Mouse (Mus musculus) MEL (cell line): ENCODE measurements around the gene Lpxn. TPM values are rescaled to one million over a fixed set of nuclear protein-coding genes. Genes with fewer than 3 reads are reported as not detected.

Experiments
- DNase-seq: peaks from one replicate; pipeline ENCODE4 v3.0.0; 2011; ENCODE audit warnings: low read depth, low spot score
- H3K27ac ChIP-seq: 2 replicates; pipeline ENCODE4 v1.5.1; 2012; ENCODE audit warnings: low read depth, mild to moderate bottlenecking, control low read depth, low read length, moderate library complexity; ENCODE audit not compliant: control insufficient read depth
- H3K27me3 ChIP-seq, 2 experiments: fragments of 150-350 bp in 1 of 2; sonication (generic) in 1 of 2; 2 replicates each; pipeline ENCODE4 v1.6.1; 2012; ENCODE audit warnings: low read length in 2 of 2, mild to moderate bottlenecking in 2 of 2, improper control_type of control experiment in 1 of 2, moderate library complexity in 1 of 2; ENCODE audit not compliant: insufficient read depth in 2 of 2, control insufficient read depth in 1 of 2
- H3K36me3 ChIP-seq, 2 experiments: 2 replicates each; pipeline ENCODE4 v1.6.1; 2012 to 2014; ENCODE audit warnings: low read length in 2 of 2, improper control_type of control experiment in 1 of 2, inconsistent platforms in 1 of 2, mild to moderate bottlenecking in 1 of 2; ENCODE audit not compliant: insufficient read depth in 2 of 2, control insufficient read depth in 1 of 2
- H3K4me1 ChIP-seq, 2 experiments: fragments of 150-350 bp in 1 of 2; sonication (generic) in 1 of 2; 2 replicates each; pipeline ENCODE4 v1.6.1; 2012; ENCODE audit warnings: low read length in 2 of 2, improper control_type of control experiment in 1 of 2, mild to moderate bottlenecking in 1 of 2; ENCODE audit not compliant: insufficient read depth in 2 of 2, control insufficient read depth in 1 of 2
- H3K4me3 ChIP-seq, 2 experiments: fragments of 150-350 bp in 1 of 2; sonication (generic) in 1 of 2; 2 replicates each; pipeline ENCODE4 v1.5.1; 2012; ENCODE audit warnings: low read depth in 2 of 2, low read length in 2 of 2, mild to moderate bottlenecking in 2 of 2, moderate library complexity in 2 of 2, control low read depth in 1 of 2, improper control_type of control experiment in 1 of 2; ENCODE audit not compliant: control insufficient read depth in 1 of 2, insufficient read depth in 1 of 2
- H3K79me2 ChIP-seq: 2 replicates; pipeline ENCODE4 v1.6.1; 2012; ENCODE audit warnings: mild to moderate bottlenecking, low read length, moderate library complexity; ENCODE audit not compliant: control insufficient read depth, poor library complexity, insufficient read depth
- H3K9ac ChIP-seq: 2 replicates; pipeline ENCODE4 v1.6.1; 2012; ENCODE audit warnings: low read depth, mild to moderate bottlenecking, control low read depth, low read length, moderate library complexity; ENCODE audit not compliant: control insufficient read depth, poor library complexity, severe bottlenecking
- H3K9me3 ChIP-seq: fragments of 150-350 bp; sonication (generic); replicated peaks from 2 replicates; pipeline ENCODE4 v1.6.1; 2012; ENCODE audit warnings: mild to moderate bottlenecking, low read length, improper control_type of control experiment, moderate library complexity; ENCODE audit not compliant: insufficient read depth
- BHLHE40 ChIP-seq: IDR thresholded peaks from 2 replicates; pipeline ENCODE4 v1.6.1; 2012; ENCODE audit warnings: low read depth, mild to moderate bottlenecking, inconsistent platforms, low read length, improper control_type of control experiment, borderline replicate concordance
- ELF1 ChIP-seq: IDR thresholded peaks from 2 replicates; pipeline ENCODE4 v1.6.1; 2014; ENCODE audit warnings: low read depth, mild to moderate bottlenecking, inconsistent platforms, low read length, improper control_type of control experiment, moderate library complexity
- EP300 ChIP-seq, 2 experiments: IDR thresholded peaks; 2 replicates each; pipeline ENCODE4 v1.6.1; 2011; ENCODE audit warnings: improper control_type of control experiment in 2 of 2, low read length in 2 of 2, low read depth in 1 of 2, mild to moderate bottlenecking in 1 of 2
- ETS1 ChIP-seq: IDR thresholded peaks from 2 replicates; pipeline ENCODE4 v1.6.1; 2012; ENCODE audit warnings: low read depth, mild to moderate bottlenecking, inconsistent platforms, low read length, improper control_type of control experiment, moderate library complexity
- GABPA ChIP-seq: IDR thresholded peaks from 2 replicates; pipeline ENCODE4 v1.6.1; 2012; ENCODE audit warnings: low read depth, mild to moderate bottlenecking, inconsistent platforms, low read length, improper control_type of control experiment, moderate library complexity
- JUND ChIP-seq: IDR thresholded peaks from 2 replicates; pipeline ENCODE4 v1.6.1; 2011; ENCODE audit warnings: low read depth, mild to moderate bottlenecking, improper control_type of control experiment, low read length
- MAX ChIP-seq: IDR thresholded peaks from 2 replicates; pipeline ENCODE4 v1.6.1; 2011; ENCODE audit warnings: low read length, improper control_type of control experiment
- MAZ ChIP-seq: IDR thresholded peaks from 2 replicates; pipeline ENCODE4 v1.6.1; 2012; ENCODE audit warnings: low read depth, mild to moderate bottlenecking, inconsistent platforms, low read length, improper control_type of control experiment
- MEF2A ChIP-seq: IDR thresholded peaks from 2 replicates; pipeline ENCODE4 v1.6.1; 2014; ENCODE audit warnings: low read depth, mild to moderate bottlenecking, inconsistent platforms, low read length, improper control_type of control experiment; ENCODE audit not compliant: poor library complexity, insufficient replicate concordance, severe bottlenecking; ENCODE audit errors: extremely low read depth
- MYB ChIP-seq: IDR thresholded peaks from 2 replicates; pipeline ENCODE4 v1.6.1; 2011; ENCODE audit warnings: mild to moderate bottlenecking, low read depth, low read length, improper control_type of control experiment
- MYC ChIP-seq: IDR thresholded peaks from 2 replicates; pipeline ENCODE4 v1.6.1; 2011; ENCODE audit warnings: low read depth, mild to moderate bottlenecking, low read length, improper control_type of control experiment, moderate library complexity
- NELFE ChIP-seq: IDR thresholded peaks from 2 replicates; pipeline ENCODE4 v1.6.1; 2011; ENCODE audit warnings: low read depth, low read length, improper control_type of control experiment
- POLR2AphosphoS2 ChIP-seq: IDR thresholded peaks from 2 replicates; pipeline ENCODE4 v1.6.1; 2011; ENCODE audit warnings: low read length, improper control_type of control experiment
- POLR2AphosphoS5 ChIP-seq: IDR thresholded peaks from 2 replicates; pipeline ENCODE4 v1.6.1; 2012; ENCODE audit warnings: low read depth, borderline replicate concordance, mild to moderate bottlenecking, inconsistent platforms, low read length, moderate library complexity, mixed read lengths
- RAD21 ChIP-seq: IDR thresholded peaks from 2 replicates; pipeline ENCODE4 v1.6.1; 2011; ENCODE audit warnings: mild to moderate bottlenecking, low read depth, low read length, improper control_type of control experiment
- SIN3A ChIP-seq: IDR thresholded peaks from 2 replicates; pipeline ENCODE4 v1.6.1; 2012; ENCODE audit warnings: low read length, improper control_type of control experiment, inconsistent platforms
- SMC3 ChIP-seq: IDR thresholded peaks from 2 replicates; pipeline ENCODE4 v1.6.1; 2011; ENCODE audit warnings: low read depth, low read length, improper control_type of control experiment
- TBP ChIP-seq: IDR thresholded peaks from 2 replicates; pipeline ENCODE4 v1.8.0; 2011; ENCODE audit warnings: low read depth, low read length, improper control_type of control experiment
- TCF12 ChIP-seq: IDR thresholded peaks from 2 replicates; pipeline ENCODE4 v1.6.1; 2014; ENCODE audit warnings: low read depth, mild to moderate bottlenecking, inconsistent platforms, low read length, improper control_type of control experiment, moderate library complexity
- USF1 ChIP-seq: IDR thresholded peaks from 2 replicates; pipeline ENCODE4 v1.6.1; 2014; ENCODE audit warnings: low read depth, mild to moderate bottlenecking, inconsistent platforms, low read length, improper control_type of control experiment, moderate library complexity
- USF2 ChIP-seq, 2 experiments: IDR thresholded peaks; 2 replicates each; pipeline ENCODE4 v1.6.1; 2011 to 2012; ENCODE audit warnings: improper control_type of control experiment in 2 of 2, low read length in 2 of 2, borderline replicate concordance in 1 of 2, inconsistent platforms in 1 of 2, low read depth in 1 of 2, mild to moderate bottlenecking in 1 of 2; ENCODE audit not compliant: insufficient read depth in 1 of 2
- ZKSCAN1 ChIP-seq: IDR thresholded peaks from 2 replicates; pipeline ENCODE4 v1.6.1; 2012; ENCODE audit warnings: low read depth, mild to moderate bottlenecking, inconsistent platforms, low read length, improper control_type of control experiment, moderate library complexity
- ZMIZ1 ChIP-seq: IDR thresholded peaks from 2 replicates; pipeline ENCODE4 v1.6.1; 2012; ENCODE audit warnings: low read depth, mild to moderate bottlenecking, inconsistent platforms, low read length, improper control_type of control experiment, moderate library complexity
- polyA plus RNA-seq, 2 experiments: library from polyadenylated mRNA; stranded (reverse) in 1 of 2; unstranded in 1 of 2; fragments of >175 nt in 1 of 2; fragments of >200 nt in 1 of 2; gene quantifications; 2 replicates each; pipeline versions ENCODE4 v1.2.1 to v1.2.4; 2012; ENCODE audit warnings: low replicate concordance in 2 of 2, low read depth in 1 of 2; ENCODE audit not compliant: insufficient read length in 2 of 2, insufficient read depth in 1 of 2, missing spikeins in 1 of 2
- total RNA-seq: library from RNA; depleted of rRNA; stranded (reverse); fragments of 300-350 nt; gene quantifications from 2 replicates; pipeline ENCODE4 v1.2.3, GENCODE M21; 2012

The Lpxn gene
- total and polyA plus RNA-seq, 3 experiments: 9.9 to 12.3 TPM; not detected in 1

GRCm38 (mm10) chr19:12801046-12801445 is 5.1 kb downstream of the Lpxn start:
- peak; percentile 70 for DNase-seq
- Histone ChIP-seq H3K79me2 (peaks cover 8% of the 10 kb centered on the region), H3K4me1 (peaks cover 0 to 9% of the 10 kb centered on the region in 2 experiments; a peak in 2 of 4 replicates), H3K36me3 (peaks cover 0 to 6% of the 10 kb centered on the region in 2 experiments; a peak in 2 of 4 replicates), H3K9ac (peak overlapping the region; percentile 79), H3K9me3 (no peaks in the 10 kb centered on the region), H3K27me3 (no peaks in the 10 kb centered on the region), H3K27ac (peak overlapping the region; percentile 83), H3K4me3 (peak overlapping the region; percentile 61 to 74)
- TF ChIP-seq POLR2AphosphoS2 (no peak), SIN3A (peak; percentile 25), TCF12 (no peak), MAX (0 out of 2 replicates have a peak, but pooled peaks have one; percentile 13), BHLHE40 (peak; percentile 37; the same call in 1 of the 2 replicates), ELF1 (peak; percentile 70; the same call in 1 of the 2 replicates), NELFE (0 out of 2 replicates have a peak, but pooled peaks have one; percentile 26), ETS1 (0 out of 2 replicates have a peak, but pooled peaks have one; percentile 10), EP300 (IDR thresholded peaks at IDR 0.05; ENCODE audit: low read depth in 1 of 2, low read length in 2 of 2) (peak in 1 of 2 experiments; percentile 34; a peak in 1 of 4 replicates), TBP (0 out of 2 replicates have a peak, but pooled peaks have one; percentile 36), JUND (no peak)

GRCm38 (mm10) chr19:12802830-12803229 is 6.8 kb downstream of the Lpxn start:
- TF ChIP-seq TBP: peak; percentile 65
- no peak for TF ChIP-seq POLR2AphosphoS5
- TF ChIP-seq BHLHE40: no peak
- no peak for TF ChIP-seq RAD21
- Histone ChIP-seq H3K9me3 (no peaks in the 10 kb centered on the region), H3K4me3 (no peak overlapping the region), H3K27ac (no peak overlapping the region), H3K9ac (no peak overlapping the region), H3K79me2 (peaks cover 8% of the 10 kb centered on the region), H3K27me3 (no peaks in the 10 kb centered on the region), H3K36me3 (peaks cover 0 to 6% of the 10 kb centered on the region in 2 experiments; a peak in 2 of 4 replicates), H3K4me1 (peaks cover 0 to 9% of the 10 kb centered on the region in 2 experiments; a peak in 2 of 4 replicates)
- peak; percentile 61 for DNase-seq

GRCm38 (mm10) chr19:12804237-12804636 is 8.2 kb downstream of the Lpxn start:
- DNase-seq: no peak
- H3K27ac ChIP-seq: no peak overlapping the region
- TF ChIP-seq GABPA (no peak), USF1 (no peak), USF2 (IDR thresholded peaks at IDR 0.05; ENCODE audit: borderline replicate concordance in 1 of 2, insufficient read depth in 1 of 2, low read depth in 1 of 2, low read length in 2 of 2) (no peak), TBP (no peak), ZMIZ1 (no peak), SMC3 (no peak), MYC (no peak), MAZ (no peak), ZKSCAN1 (no peak), ELF1 (no peak), BHLHE40 (no peak), ETS1 (no peak), MEF2A (no peak), MYB (no peak), POLR2AphosphoS5 (no peak), MAX (no peak)

More at GRCm38 (mm10) chr19:12804237-12804636, 8.2 kb downstream of the Lpxn start:
- Histone ChIP-seq H3K9me3 (no peaks in the 10 kb centered on the region), H3K4me3 (no peak overlapping the region), H3K27me3 (no peaks in the 10 kb centered on the region), H3K9ac (no peak overlapping the region), H3K36me3 (peaks cover 0 to 6% of the 10 kb centered on the region in 2 experiments; a peak in 1 of 4 replicates), H3K4me1 (peaks cover 0 to 9% of the 10 kb centered on the region in 2 experiments; a peak in 2 of 4 replicates), H3K79me2 (peaks cover 7% of the 10 kb centered on the region)
